Mouse (Mus musculus): ENCODE data around the gene Slamf1. TPM values are rescaled to one million over a fixed set of nuclear protein-coding genes. Genes with fewer than 3 reads are reported as not detected.

Gene Slamf1
- total RNA-seq (2023) = 31.9 TPM

GRCm38 (mm10) chr1:171766898-171767297 is at the start of gene Slamf1:
TSS of gene Slamf1 (plus strand) at chr1:171767127.

DNA sequence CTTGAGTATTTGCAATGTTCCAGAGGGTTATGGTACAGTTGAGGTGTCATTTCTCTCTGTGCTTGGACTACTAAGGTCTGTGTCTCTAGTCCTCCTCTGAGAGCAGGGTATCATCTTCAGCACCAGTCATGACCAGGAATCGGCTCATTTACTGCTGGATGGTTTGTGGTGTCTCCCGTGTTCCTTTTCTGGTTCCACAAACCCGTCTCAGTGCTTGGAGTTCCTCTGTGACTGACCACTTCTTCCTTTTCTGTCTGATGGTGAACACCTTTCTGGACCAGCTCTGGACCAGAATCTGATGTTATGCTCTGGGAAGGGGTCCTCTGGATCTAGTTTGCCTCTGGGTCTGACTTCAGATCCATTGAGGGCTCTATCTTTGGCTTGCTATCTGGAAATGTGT is 72.6 kb downstream of the Slamf1 start, which contains the start of gene Cd84:
Gene Cd84, plus strand, starts transcription at position 210 of the 400 bp plus-strand sequence.

Other genes with a start within 250 kb of the Slamf1 start
- gene Itln1, start 231.8 kb upstream of the Slamf1 start, total RNA-seq (2023) = not detected
- gene Cd244a, start 207.9 kb upstream of the Slamf1 start, total RNA-seq (2023) = 4.6 TPM
- gene Ly9, start 159.7 kb upstream of the Slamf1 start, total RNA-seq (2023) = 109 TPM
- 5.5 TPM for gene Slamf7, start 114.1 kb upstream of the Slamf1 start, total RNA-seq (2023)
- gene Cd48, start 85.1 kb upstream of the Slamf1 start, total RNA-seq (2023) = 111 TPM
- 128 TPM for gene Cd84, start 72.6 kb downstream of the Slamf1 start, total RNA-seq (2023)
- 21.2 TPM for gene Gm10521, start 128.5 kb downstream of the Slamf1 start, total RNA-seq (2023)
- gene Slamf6, start 150.4 kb downstream of the Slamf1 start, total RNA-seq (2023) = 130 TPM

Measured in CD4-positive naive resting alpha-beta T cell, adult 57 days (primary cell).